Mouse (Mus musculus) CD4-positive helper T cell, adult 2 months (primary cell): ENCODE measurements around the gene Tbx20.

Experiments
- DNase-seq: peaks from one replicate; pipeline ENCODE4 v3.0.0-alpha.2; 2012; ENCODE audit warnings: low read depth, missing footprints, low spot score

Gene Tbx20

DNA sequence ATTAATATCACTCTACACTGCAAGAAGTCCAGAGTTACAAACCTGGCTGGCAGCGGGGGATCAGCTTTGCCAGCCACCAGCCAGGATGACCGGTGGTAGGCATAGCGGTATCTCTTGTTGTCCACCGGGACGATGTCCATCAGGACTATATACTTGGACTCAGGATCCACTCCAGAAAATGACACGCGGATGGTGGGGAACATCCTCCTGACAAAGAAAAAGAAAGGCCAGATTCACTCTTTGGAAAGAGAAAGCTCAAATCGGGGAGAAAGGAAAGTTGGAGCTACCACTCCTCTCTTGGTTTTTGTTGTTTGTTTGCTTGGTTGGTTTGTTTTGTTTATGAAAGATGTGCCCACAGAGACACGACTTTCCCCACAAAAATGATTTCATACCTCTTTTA, 4.5 kb downstream of the Tbx20 start:
- no peak for DNase-seq

DNA sequence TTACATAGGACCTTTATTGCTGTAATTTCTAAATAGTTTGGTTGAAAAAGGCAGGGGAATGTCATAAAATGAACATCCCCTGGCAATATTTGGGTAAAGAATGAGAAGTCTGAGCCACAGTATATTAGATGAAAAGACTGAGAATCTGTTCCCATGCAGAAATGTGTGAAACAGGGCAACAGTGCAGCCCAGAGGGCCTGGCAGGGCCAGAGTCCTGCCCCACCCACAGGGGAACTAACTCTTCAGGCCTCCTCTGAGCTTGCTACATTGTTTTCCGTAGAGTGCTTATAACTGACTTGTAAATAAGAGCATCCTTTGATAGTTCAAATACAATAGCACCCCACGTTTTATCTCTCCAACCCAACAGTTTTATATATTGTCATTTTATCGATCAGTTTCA, 7.0 kb downstream of the Tbx20 start:
- DNase-seq: no peak

DNA sequence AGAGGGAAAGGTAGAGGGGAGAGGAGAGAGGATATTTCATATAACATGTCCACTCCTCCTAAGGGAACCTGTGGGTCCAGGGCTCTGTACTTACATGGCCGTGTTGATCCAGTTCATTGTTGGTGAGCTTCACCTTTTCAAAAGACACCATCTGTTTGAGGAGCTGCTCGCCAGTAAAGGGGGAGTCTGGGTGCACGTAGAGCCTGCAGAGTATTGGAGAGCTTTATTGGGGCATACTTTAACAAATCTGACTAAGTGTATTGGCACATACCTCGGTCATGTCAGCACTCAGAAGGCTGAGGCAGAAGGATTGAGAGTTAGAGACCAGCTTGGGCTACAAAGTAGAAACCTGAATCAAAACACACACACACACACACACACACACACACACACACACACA, 8.5 kb downstream of the Tbx20 start:
- no peak for DNase-seq

DNA sequence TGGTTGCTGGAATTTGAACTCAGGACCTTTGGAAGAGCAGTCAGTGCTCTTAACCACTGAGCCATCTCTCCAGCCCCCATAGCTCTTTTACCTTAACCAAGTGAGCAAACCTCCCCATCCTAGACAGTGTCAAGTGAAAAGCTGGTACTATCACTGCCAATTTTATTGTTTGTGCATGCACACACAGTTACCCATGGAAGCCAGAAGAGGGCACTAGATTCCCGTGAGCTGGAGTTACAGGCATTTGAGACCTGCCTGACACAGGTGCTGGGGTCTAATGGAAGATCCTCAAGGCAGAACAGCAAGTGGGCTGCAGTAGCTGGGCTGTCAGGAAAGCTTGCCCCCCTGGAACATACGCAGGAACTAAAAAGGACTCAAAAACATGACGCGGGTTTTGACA, 13.6 kb downstream of the Tbx20 start:
- no peak for DNase-seq

DNA sequence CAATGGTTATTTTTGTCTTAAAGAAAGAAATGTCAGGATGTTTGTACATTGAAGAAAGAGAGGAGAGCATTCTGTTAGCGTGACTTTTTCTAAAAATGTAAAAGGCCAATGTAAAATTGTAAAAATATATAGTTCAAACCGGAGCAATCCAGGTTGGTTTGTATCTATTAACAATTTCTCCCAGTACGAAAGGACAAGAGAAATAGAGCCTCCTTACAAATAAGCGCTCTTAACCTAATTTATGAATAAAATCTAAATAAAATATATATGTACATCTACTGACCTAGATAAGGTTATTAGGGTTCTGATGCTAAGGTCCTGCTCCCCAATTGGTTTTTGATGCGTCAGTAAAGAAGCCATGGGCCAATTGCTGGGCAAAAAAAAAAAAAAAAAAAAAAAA, 29.1 kb downstream of the Tbx20 start:
- no peak for DNase-seq

DNA sequence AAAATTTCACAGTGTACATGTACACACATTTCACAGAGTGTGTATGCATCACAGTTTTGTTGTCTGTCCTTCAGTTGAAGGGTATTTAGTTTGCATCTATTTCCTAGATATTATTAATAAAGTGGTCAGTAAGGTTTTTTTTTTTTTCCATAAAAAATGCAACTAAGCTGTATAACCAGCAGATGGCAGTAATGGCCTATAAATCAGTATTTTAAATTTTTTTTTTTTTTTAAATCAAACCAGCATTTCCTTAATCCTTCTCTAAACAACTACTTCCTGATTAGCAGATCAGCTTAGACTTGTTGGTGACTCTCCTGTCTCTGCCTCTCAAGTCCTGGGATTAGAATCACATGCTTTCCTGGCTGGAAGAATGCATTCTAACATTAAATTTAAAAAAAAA, 72.9 kb downstream of the Tbx20 start:
- no peak for DNase-seq

DNA sequence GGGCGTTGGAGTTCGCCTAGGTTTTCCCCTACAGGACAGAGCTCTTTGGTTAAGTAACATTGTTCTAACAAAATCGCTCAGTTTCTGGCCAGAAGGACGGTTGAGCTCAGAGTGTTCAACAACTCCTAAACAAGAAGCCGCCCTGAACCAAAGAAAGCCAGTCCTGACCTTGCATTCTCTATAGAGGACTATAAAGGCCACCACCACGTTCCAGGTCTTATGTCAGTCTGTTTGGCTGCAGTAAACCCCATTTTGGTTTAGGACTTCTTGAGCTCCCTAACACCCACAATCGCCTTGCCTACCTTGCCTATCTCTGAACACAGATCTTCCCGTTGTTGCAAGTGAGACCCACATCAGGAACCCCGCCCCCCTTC, 77.7 kb downstream of the Tbx20 start:
- DNase-seq: no peak

DNA sequence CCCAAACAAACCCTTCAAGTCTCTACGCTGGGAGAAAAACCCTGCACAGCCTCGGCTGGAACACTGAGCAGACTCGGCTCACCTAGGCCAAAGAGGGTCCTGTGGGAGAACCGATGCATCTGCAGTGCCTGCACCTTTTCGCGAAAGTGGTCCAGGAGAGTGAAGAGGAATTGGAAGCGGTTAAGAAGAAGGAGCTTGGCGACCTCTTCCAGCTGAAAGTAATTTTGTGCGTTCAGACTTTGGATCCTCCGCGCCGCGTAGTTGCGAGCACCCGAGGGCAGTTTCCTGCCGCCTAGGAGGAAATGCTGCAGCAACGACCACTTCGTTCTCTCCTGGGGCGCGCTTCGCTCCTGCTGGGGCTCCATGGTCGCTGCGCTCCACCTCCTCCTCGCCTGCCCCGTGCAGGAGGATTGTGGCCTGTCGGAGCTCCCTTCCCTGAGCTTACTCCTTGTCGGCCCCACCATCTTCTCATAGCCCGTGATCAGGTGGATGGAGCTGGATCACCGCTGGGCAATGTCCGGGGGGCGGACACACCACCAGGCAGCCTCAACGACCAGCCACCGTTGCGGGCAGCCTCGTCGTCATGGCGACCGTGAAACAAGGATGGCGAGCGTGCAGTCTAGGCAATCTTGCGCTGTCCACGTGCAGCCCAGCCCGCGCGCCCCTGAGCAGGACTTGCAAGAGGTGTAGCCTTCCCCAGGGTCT, 78.3 kb downstream of the Tbx20 start, which contains the start of gene Dpy19l2:
Gene Dpy19l2, minus strand, starts transcription at position 594 of the 705 bp plus-strand sequence.
- DNase-seq: no peak
